Mouse (Mus musculus) stomach, postnatal 0 days (tissue): ENCODE results near the gene Cox19.

ENCODE experiments used
- CTCF ChIP-seq: IDR thresholded peaks from 2 replicates; pipeline ENCODE4 v1.5.1; 2016; ENCODE audit warnings: antibody characterized with exemption, low read depth, mild to moderate bottlenecking, moderate library complexity
- EP300 ChIP-seq: optimal IDR thresholded peaks from 2 replicates; pipeline ENCODE3; 2016; ENCODE audit warnings: antibody characterized with exemption

DNA sequence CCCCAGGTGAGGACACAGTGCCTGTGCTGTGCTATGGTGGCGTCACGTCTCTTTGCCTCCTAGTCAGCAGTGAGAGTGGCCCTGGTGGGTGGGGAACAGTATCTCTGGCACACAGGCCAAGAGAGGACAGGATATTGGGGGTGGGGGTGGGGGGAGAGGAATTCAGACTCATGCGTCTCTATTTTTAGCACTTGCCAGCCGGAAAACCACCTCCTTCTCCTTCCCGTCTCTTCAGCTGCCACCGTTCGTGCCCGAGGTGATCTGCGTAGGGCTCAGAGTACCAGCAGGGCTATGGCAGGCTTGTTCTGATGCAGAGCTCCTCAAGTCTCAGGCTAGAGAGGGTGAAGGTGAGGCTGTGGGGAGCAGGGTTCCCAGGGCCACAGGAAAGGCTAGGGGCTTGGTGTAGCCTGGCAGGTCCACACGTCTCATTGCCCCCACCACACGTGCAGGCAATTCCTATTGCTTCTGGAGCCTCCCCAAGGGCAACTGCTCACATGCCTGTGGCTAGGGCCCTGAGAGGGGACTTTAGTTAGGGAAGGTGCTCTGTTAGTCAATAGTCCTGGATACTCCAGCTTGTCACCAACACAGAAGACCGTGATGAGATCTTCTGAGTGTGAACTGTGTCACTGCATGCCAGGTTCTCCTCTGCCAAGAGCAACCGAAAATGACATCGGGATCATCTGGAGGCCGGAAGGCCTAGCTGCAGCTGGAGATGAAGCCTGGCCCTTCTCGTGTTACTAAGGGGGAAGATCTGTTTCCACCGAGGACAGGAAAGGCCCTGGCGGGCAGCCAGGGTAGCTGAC, 26.5 kb upstream of the Cox19 start, which contains the start of gene Gpr146:
- TF ChIP-seq CTCF: no peak
- TF ChIP-seq EP300: no peak
